Mouse (Mus musculus): ENCODE measurements around the gene Usp48.
A peak's percentile ranks its signal among the peaks of the same experiment; 100 is the strongest.

Usp48 gene

GRCm38 (mm10) chr4:137686303-137686702, 92.7 kb downstream of the Usp48 start:
- no peak for ATAC-seq (ENCODE audit: low TSS enrichment)

GRCm38 (mm10) chr4:137687234-137687825, 93.8 kb downstream of the Usp48 start:
- no peak for ATAC-seq (ENCODE audit: low TSS enrichment)

GRCm38 (mm10) chr4:137692107-137692902, 98.8 kb downstream of the Usp48 start:
- ATAC-seq (ENCODE audit: low TSS enrichment), result peak; percentile 82

GRCm38 (mm10) chr4:137695300-137695699, 101.7 kb downstream of the Usp48 start:
- ATAC-seq (ENCODE audit: low TSS enrichment), result no peak

GRCm38 (mm10) chr4:137695900-137696299, 102.3 kb downstream of the Usp48 start:
- ATAC-seq (ENCODE audit: low TSS enrichment), result no peak

- no peak for ATAC-seq (ENCODE audit: low TSS enrichment)
Observed at GRCm38 (mm10) chr4:137697156-137697885, 103.8 kb downstream of the Usp48 start.

GRCm38 (mm10) chr4:137698076-137698985, 104.8 kb downstream of the Usp48 start:
- ATAC-seq (ENCODE audit: low TSS enrichment), result 0 out of 2 replicates have a peak, but pooled peaks have one; percentile 20

GRCm38 (mm10) chr4:137699264-137700211, 106.0 kb downstream of the Usp48 start:
- no peak for ATAC-seq (ENCODE audit: low TSS enrichment)

- no peak for ATAC-seq (ENCODE audit: low TSS enrichment)
Observed at GRCm38 (mm10) chr4:137700960-137701359, 107.4 kb downstream of the Usp48 start.

- ATAC-seq (ENCODE audit: low TSS enrichment), result no peak
Observed at GRCm38 (mm10) chr4:137703077-137703476, 109.5 kb downstream of the Usp48 start.

GRCm38 (mm10) chr4:137704561-137704960, 111.0 kb downstream of the Usp48 start:
- ATAC-seq (ENCODE audit: low TSS enrichment), result no peak

GRCm38 (mm10) chr4:137705379-137705778, 111.8 kb downstream of the Usp48 start:
- peak; percentile 53; the same call in 1 of the 2 replicates for ATAC-seq (ENCODE audit: low TSS enrichment)

GRCm38 (mm10) chr4:137706510-137706909, 113.0 kb downstream of the Usp48 start:
- no peak for ATAC-seq (ENCODE audit: low TSS enrichment)

- no peak for ATAC-seq (ENCODE audit: low TSS enrichment)
Observed at GRCm38 (mm10) chr4:137707216-137707990, 113.8 kb downstream of the Usp48 start.

Measured in frontal cortex, adult (tissue).